Mouse (Mus musculus) neural tube, embryonic 12.5 days (tissue): ENCODE results near the gene Trem3. TPM values are rescaled to one million over a fixed set of nuclear protein-coding genes. Genes with fewer than 3 reads are reported as not detected.

Source experiments
- ATAC-seq: fragments of 200-750 bp; cut with Nextera tagmentation; 2 replicates; pipeline ENCODE4 v1.8.0; 2017; ENCODE audit warnings: low read depth, mild to moderate bottlenecking, moderate TSS enrichment, moderate library complexity; ENCODE audit not compliant: low FRiP score
- H3K27ac ChIP-seq: fragments of 300-500 bp; sonication (generic); 2 replicates; pipeline ENCODE4 v1.5.1; 2016
- H3K27me3 ChIP-seq: fragments of 300-500 bp; sonication (generic); replicated peaks from 2 replicates; pipeline ENCODE4 v1.6.1; 2016; ENCODE audit warnings: mild to moderate bottlenecking
- H3K36me3 ChIP-seq: fragments of 300-500 bp; sonication (generic); 2 replicates; pipeline ENCODE4 v1.6.1; 2016; ENCODE audit warnings: mild to moderate bottlenecking
- H3K4me1 ChIP-seq: fragments of 300-500 bp; sonication (generic); 2 replicates; pipeline ENCODE4 v1.6.1; 2016
- H3K4me2 ChIP-seq: fragments of 300-500 bp; sonication (generic); replicated peaks from 2 replicates; pipeline ENCODE4 v1.6.1; 2016; ENCODE audit warnings: mild to moderate bottlenecking
- H3K4me3 ChIP-seq: fragments of 300-500 bp; sonication (generic); 2 replicates; pipeline ENCODE4 v1.5.1; 2016
- H3K9ac ChIP-seq: fragments of 300-500 bp; sonication (generic); 2 replicates; pipeline ENCODE4 v1.6.1; 2016; ENCODE audit warnings: mild to moderate bottlenecking
- H3K9me3 ChIP-seq: fragments of 300-500 bp; sonication (generic); 2 replicates; pipeline ENCODE4 v1.6.1; 2016; ENCODE audit warnings: mild to moderate bottlenecking
- WGBS: fragments of 180-500 bp; shearing (Covaris S2); methylation state at CpG from one replicate; pipeline ENCODE4 v1.1.7; 2016; 5-methylcytosine and 5-hydroxymethylcytosine counted together
- polyA plus RNA-seq: library from polyadenylated mRNA; unstranded; fragments of >200 nt; fragmentation: Nextera tagmentation; extraction: Ambion mirVana; gene quantifications from 2 replicates; pipeline ENCODE4 v1.2.1, GENCODE M21; 2016

The Trem3 gene
- not detected in 2 replicates for polyA plus RNA-seq

DNA sequence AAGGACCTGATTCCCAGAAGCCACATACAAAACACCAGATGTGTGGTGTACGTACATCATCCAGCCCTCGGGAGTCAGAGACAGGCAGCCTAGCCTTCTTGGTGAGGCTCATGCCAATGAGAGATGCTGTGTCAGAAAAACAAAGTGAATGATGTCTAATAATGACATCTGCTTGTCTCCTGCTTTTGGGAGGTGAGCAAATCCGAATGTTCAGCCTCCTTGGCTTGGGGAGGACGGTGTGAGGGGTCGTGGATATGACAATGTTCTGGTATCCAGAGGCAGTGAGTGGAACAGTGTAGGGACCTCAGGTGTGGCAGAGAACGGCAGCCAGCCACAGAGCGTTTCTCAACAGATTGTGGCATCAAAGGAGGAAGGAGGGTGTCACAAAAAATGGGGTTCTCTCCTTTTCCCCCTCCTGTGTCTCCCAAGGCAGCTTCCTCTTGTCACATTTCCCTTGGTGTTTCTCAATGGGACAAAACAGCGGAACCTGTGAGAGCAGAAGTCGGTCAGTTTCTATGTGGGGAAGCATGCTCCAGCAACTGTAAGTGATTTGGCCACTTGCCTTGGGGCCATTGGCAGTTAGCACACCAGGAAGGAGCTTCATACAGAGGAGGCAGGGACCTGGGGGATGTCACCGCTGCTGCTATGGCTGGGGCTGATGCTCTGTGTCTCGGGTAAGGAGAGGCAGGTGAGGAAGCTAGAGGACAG is at the start of gene Trem3:
Gene Trem3 (plus strand): TSS at position 557 of the 708 bp plus-strand sequence.
- Histone ChIP-seq H3K4me3 (no peak within 1 kb of the TSS), H3K9ac (no peak within 1 kb of the TSS), H3K9me3 (no peaks in the 10 kb centered on the region; the same call in 1 of the 2 replicates), H3K4me2 (no peak within 1 kb of the TSS), H3K27ac (no peak within 1 kb of the TSS), H3K36me3 (no peaks in the 10 kb centered on the region), H3K4me1 (no peaks in the 10 kb centered on the region), H3K27me3 (no peaks in the 10 kb centered on the region)
- ATAC-seq, result no peak
- 84% methylated on average over 11 of the region's 11 CpGs for WGBS

DNA sequence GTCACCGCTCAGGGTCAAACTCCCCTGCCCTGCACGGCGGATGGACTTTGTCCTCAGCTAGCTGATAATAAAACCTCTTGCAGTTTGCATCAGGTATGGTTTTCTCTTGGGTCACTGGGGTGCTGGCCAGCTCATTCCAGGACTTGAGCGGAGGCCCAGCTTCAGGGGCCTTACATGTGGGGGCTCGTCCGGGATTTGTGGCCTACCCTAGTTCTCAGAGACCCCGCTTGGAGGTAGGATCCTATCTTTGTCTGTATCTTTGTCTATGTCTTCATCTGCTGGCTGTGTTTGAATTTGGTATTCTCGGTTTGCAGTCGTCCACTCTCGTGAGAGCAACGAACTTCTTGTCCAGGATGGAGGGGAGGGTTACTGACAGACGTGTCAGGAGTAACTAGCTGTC is 44.5 kb upstream of the Trem3 start:
- no peak for ATAC-seq
- no peak overlapping the region for H3K4me3 ChIP-seq
- H3K9me3 ChIP-seq, result peaks cover 15% of the 10 kb centered on the region; the same call in 1 of the 2 replicates
- WGBS, result 95% methylated on average over 12 of the region's 12 CpGs
- no peak overlapping the region for H3K4me2 ChIP-seq
- no peak overlapping the region for H3K9ac ChIP-seq
- H3K36me3 ChIP-seq, result no peaks in the 10 kb centered on the region
- no peak overlapping the region for H3K27ac ChIP-seq
- H3K27me3 ChIP-seq, result no peaks in the 10 kb centered on the region
- H3K4me1 ChIP-seq, result no peaks in the 10 kb centered on the region

DNA sequence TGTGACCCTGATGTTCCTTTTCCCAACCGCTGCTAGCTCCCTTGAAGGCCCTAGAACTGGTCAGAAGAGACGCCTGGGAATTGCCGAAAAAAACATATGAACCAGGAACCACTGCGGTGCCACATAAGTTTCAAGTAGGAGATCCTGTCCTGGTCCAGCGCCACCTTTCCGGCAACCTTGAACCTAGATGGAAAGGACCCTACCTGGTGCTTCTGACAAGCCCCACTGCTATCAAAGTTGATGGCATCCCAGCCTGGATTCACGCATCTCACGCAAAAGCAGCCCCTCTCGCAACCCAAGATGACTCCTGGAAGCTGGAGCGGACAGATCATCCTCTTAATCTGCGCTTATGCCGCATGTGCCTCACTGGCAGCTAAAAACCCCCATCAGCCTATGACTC is 35.0 kb upstream of the Trem3 start:
- Histone ChIP-seq H3K4me1 (no peaks in the 10 kb centered on the region), H3K27ac (no peak overlapping the region), H3K27me3 (no peaks in the 10 kb centered on the region), H3K9me3 (no peaks in the 10 kb centered on the region), H3K36me3 (no peaks in the 10 kb centered on the region), H3K4me2 (no peak overlapping the region), H3K9ac (no peak overlapping the region), H3K4me3 (no peak overlapping the region)
- ATAC-seq, result no peak
- 96% methylated on average over 12 of the region's 12 CpGs for WGBS

DNA sequence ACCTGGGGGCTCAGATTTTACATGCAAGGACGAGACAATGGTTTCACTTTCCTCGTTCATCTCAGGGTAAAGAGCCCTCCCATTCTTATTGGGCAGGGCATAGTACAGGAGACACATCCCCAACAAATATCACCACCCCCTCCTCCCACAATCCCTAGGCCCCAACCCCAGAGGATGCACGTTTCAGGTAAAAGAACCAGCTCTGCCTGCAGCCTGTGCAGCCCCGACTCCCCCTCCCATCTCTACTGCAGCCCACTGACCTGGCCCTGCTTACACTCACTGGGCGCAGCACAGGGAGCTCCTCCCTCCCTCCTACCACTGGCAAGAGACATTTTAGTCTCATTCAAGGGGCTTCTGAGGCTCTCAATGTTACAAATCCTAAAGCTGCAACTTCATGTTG is 34.1 kb upstream of the Trem3 start:
- no peak overlapping the region for H3K4me3 ChIP-seq
- no peak for ATAC-seq
- no peak overlapping the region for H3K27ac ChIP-seq
- no peaks in the 10 kb centered on the region for H3K27me3 ChIP-seq
- H3K4me1 ChIP-seq, result no peaks in the 10 kb centered on the region
- H3K9me3 ChIP-seq, result no peaks in the 10 kb centered on the region
- no peaks in the 10 kb centered on the region for H3K36me3 ChIP-seq
- no peak overlapping the region for H3K4me2 ChIP-seq
- no peak overlapping the region for H3K9ac ChIP-seq
- 78% methylated on average over 5 of the region's 5 CpGs for WGBS

DNA sequence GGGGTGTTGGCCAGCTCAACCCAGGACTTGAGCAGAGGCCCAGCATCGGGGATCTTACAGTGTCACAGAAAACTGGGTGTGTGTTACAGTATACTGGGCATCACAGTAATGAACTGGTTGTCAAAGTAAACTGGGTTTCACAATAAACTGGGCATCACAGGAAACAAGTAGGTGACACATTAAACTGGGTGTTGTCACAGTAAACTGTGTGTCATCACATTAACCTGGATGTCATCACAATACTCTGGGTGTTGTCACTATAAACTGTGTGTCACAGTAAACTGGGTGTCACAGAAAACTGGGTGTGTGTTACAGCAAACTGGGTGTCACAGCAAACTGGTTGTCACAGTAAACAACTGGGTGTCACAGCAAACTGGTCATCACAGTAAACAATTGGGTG is 32.1 kb upstream of the Trem3 start:
- no peaks in the 10 kb centered on the region for H3K4me1 ChIP-seq
- no peak overlapping the region for H3K4me3 ChIP-seq
- H3K36me3 ChIP-seq, result no peaks in the 10 kb centered on the region
- H3K9me3 ChIP-seq, result no peaks in the 10 kb centered on the region
- H3K9ac ChIP-seq, result no peak overlapping the region
- H3K27me3 ChIP-seq, result no peaks in the 10 kb centered on the region
- H3K27ac ChIP-seq, result no peak overlapping the region
- ATAC-seq, result no peak
- 95% methylated on average over 1 of the region's 1 CpGs for WGBS
- H3K4me2 ChIP-seq, result no peak overlapping the region

DNA sequence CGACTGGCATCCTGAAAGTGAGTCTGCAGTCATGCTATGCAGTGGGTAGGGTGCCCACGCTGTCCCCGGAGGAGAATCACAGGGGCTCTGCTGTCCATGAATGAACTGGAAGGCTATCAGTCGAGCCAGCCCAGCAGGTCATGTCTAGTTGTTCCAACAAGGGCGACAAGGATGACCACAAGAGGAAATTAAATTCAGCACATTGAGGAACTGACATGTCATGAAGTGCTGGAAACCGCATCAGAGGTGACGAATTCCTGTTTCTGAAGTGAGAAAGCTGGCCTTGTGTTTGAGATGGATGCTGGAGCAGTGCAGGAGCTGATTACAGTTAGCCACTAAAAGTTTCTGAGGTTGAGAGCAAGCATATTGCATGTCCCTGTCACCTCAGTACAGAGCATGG is 16.9 kb upstream of the Trem3 start:
- H3K27ac ChIP-seq, result no peak overlapping the region
- H3K27me3 ChIP-seq, result no peaks in the 10 kb centered on the region
- H3K4me3 ChIP-seq, result no peak overlapping the region
- no peak for ATAC-seq
- no peaks in the 10 kb centered on the region for H3K4me1 ChIP-seq
- WGBS, result 88% methylated on average over 7 of the region's 7 CpGs
- H3K36me3 ChIP-seq, result no peaks in the 10 kb centered on the region
- no peak overlapping the region for H3K4me2 ChIP-seq
- no peak overlapping the region for H3K9ac ChIP-seq
- H3K9me3 ChIP-seq, result no peaks in the 10 kb centered on the region

DNA sequence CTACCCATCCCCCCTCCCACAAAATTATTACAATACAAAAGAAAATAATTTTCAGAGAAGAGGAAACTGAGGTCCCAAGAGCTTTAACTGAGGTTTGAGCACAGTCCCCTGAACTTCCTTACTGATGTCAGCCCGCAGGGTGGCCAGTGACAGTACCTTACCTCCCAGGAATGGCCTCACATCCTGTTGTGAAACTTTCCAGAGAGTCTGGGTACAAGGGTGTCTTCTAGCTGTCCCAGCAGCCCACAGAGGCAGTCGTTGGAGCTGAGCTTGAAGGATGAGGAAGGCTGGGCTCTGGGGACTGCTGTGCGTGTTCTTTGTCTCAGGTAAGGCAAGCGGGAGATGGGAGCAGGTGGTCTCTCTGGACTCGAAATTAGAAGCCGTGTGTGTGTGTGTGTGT is 15.1 kb upstream of the Trem3 start, which contains the start of gene Trem1:
Gene Trem1 (plus strand): TSS at position 251 of the 400 bp plus-strand sequence.
- H3K9ac ChIP-seq, result no peak within 1 kb of the TSS
- no peak within 1 kb of the TSS for H3K4me2 ChIP-seq
- no peak within 1 kb of the TSS for H3K4me3 ChIP-seq
- no peak within 1 kb of the TSS for H3K27ac ChIP-seq
- H3K4me1 ChIP-seq, result no peaks in the 10 kb centered on the region
- H3K36me3 ChIP-seq, result no peaks in the 10 kb centered on the region
- WGBS, result 71% methylated on average over 6 of the region's 6 CpGs
- no peaks in the 10 kb centered on the region for H3K9me3 ChIP-seq
- no peaks in the 10 kb centered on the region for H3K27me3 ChIP-seq
- no peak for ATAC-seq

DNA sequence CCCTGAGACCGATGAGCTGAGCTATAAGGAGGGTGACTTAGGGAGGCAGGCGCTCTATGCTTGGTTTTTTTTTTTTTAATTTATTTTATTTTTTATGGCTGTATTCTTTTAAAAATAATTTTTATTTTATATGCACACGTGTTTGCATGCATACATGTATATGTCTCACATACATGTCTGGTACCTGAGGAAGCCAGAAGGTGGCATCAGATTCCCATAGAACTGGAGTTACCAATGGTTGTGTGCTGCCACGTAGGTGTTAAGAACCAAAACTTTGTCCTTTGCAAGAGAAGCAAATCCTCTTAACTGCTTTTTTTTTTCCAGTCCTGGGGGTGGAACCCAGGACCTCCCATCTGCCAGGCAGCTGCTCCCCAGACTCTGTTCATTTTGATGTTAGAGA is 13.8 kb upstream of the Trem3 start:
- H3K4me1 ChIP-seq, result no peaks in the 10 kb centered on the region

DNA sequence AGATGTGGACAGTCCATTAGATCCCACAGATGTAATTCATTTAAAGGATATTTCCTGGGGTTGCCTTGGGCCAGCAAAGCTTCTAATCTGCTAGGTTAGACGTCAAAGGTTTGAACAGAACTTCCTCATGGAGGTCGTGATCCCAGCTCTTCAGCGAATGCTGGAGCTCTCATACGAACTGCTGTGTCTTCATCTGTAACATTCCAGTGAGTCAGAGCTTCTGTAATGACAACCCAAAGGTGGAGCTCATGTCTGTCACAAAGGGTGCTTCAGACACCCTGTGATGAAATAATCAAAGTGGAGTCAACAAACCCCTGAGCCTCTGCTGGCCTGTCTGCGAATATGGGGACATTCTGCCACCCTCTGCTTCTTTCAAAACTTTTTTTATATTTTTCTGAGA is 13.0 kb upstream of the Trem3 start:
- H3K9me3 ChIP-seq, result no peaks in the 10 kb centered on the region
- no peaks in the 10 kb centered on the region for H3K27me3 ChIP-seq
- ATAC-seq, result no peak
- WGBS, result 82% methylated on average over 5 of the region's 5 CpGs
- no peak overlapping the region for H3K4me3 ChIP-seq
- H3K4me1 ChIP-seq, result no peaks in the 10 kb centered on the region
- no peak overlapping the region for H3K27ac ChIP-seq
- H3K36me3 ChIP-seq, result no peaks in the 10 kb centered on the region
- no peak overlapping the region for H3K9ac ChIP-seq
- no peak overlapping the region for H3K4me2 ChIP-seq

More for the DNA sequence above, 13.8 kb upstream of the Trem3 start:
- no peaks in the 10 kb centered on the region for H3K9me3 ChIP-seq
- no peak overlapping the region for H3K9ac ChIP-seq
- H3K4me2 ChIP-seq, result no peak overlapping the region
- WGBS, result 91% methylated on average over 4 of the region's 4 CpGs
- no peak overlapping the region for H3K27ac ChIP-seq
- no peaks in the 10 kb centered on the region for H3K36me3 ChIP-seq
- H3K4me3 ChIP-seq, result no peak overlapping the region
- ATAC-seq, result no peak
- H3K27me3 ChIP-seq, result no peaks in the 10 kb centered on the region

DNA sequence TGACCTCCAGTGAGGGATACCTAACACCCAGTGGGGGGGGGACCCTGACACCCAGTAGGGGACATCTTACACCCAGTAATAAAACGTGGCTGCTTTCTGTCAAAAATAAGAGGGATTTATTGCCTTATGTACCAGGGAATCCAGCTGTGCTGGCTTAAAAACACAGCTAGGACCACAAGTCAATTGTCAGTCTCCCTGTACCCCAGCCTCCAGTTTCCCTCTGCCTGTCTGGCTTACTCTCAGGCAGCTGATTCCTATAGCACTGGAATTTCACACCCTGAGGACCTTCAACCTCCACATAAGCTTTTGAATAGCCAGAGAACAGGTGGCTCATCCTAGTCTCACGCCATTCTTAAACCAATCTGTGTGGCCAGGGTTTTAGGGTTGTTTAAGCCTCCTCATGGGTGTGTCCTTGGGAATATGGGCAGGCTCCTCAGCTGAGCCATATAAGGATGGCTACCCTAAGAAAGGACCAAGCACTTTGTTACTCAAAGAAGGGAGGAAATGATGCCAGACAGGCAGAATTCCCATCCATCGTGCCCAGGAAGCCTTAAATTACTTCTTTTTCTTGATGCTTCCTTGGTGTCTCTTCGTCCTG is 11.7 kb upstream of the Trem3 start:
- no peaks in the 10 kb centered on the region for H3K27me3 ChIP-seq
- H3K4me3 ChIP-seq, result no peak overlapping the region
- no peaks in the 10 kb centered on the region for H3K36me3 ChIP-seq
- no peak overlapping the region for H3K9ac ChIP-seq
- H3K4me2 ChIP-seq, result no peak overlapping the region
- H3K27ac ChIP-seq, result no peak overlapping the region
- 39% methylated on average over 4 of the region's 4 CpGs for WGBS
- H3K9me3 ChIP-seq, result no peaks in the 10 kb centered on the region
- ATAC-seq, result no peak
- no peaks in the 10 kb centered on the region for H3K4me1 ChIP-seq

DNA sequence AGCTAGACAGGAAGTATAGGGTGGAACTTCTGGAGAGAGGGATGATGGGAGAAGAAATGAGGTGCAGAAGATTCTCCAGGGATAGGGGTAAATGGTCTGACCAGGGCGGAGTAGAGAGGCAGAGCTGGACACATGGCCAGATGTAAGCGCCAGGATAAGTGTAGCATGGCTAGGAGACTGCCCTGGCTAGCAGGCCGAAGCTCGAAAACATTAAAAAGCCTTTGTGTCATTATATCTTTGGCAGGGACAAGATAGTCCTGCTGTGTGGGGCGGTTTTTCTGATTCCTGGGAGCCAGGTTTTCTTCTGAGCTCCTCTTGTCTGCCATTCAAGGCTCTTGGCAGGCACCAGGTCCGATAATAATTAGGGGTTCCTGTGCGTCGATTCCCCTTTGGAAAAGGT is 10.0 kb upstream of the Trem3 start:
- 88% methylated on average over 8 of the region's 8 CpGs for WGBS
- H3K9me3 ChIP-seq, result no peaks in the 10 kb centered on the region
- H3K27ac ChIP-seq, result no peak overlapping the region
- no peak overlapping the region for H3K9ac ChIP-seq
- H3K36me3 ChIP-seq, result no peaks in the 10 kb centered on the region
- H3K4me1 ChIP-seq, result no peaks in the 10 kb centered on the region
- ATAC-seq, result no peak
- no peak overlapping the region for H3K4me2 ChIP-seq
- H3K4me3 ChIP-seq, result no peak overlapping the region
- no peaks in the 10 kb centered on the region for H3K27me3 ChIP-seq

DNA sequence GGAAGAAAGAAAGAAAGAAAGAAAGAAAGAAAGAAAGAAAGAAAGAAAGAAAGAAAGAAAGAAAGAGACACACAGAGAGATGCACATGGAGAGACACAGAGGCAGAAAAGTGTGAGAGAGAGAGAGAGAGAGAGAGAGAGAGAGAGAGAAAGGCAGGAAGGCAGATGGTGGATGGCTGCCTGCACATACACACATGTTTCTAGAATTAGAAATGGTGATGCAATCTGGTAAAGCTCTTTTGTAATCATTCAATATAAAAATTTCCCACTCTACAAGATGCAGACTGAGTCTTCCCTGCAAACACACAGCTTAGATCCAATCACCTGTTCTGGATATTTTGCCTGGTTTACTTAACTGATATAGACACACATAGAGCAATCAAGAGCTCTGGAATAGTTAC is 1.5 kb downstream of the Trem3 start:
- Histone ChIP-seq H3K36me3 (no peaks in the 10 kb centered on the region), H3K9me3 (no peaks in the 10 kb centered on the region; the same call in 1 of the 2 replicates), H3K27me3 (no peaks in the 10 kb centered on the region), H3K4me1 (no peaks in the 10 kb centered on the region), H3K4me3 (no peak overlapping the region), H3K9ac (no peak overlapping the region), H3K4me2 (no peak overlapping the region), H3K27ac (no peak overlapping the region)
- no peak for ATAC-seq

DNA sequence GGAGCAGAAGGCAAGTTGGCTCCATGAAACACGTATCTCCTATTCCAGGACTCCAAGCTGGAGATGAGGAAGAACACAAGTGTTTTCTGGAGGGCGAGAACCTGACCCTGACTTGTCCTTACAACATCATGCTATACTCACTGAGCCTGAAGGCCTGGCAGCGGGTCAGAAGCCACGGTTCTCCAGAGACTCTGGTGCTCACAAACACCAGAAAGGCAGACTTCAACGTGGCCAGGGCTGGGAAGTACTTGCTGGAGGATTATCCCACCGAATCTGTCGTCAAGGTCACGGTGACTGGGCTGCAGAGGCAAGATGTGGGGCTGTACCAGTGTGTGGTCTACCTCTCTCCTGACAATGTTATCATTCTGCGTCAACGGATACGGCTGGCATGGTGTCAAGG is 1.9 kb downstream of the Trem3 start:
- H3K27me3 ChIP-seq, result no peaks in the 10 kb centered on the region
- 89% methylated on average over 11 of the region's 11 CpGs for WGBS
- H3K36me3 ChIP-seq, result no peaks in the 10 kb centered on the region
- no peak overlapping the region for H3K27ac ChIP-seq
- H3K4me3 ChIP-seq, result no peak overlapping the region
- no peak overlapping the region for H3K9ac ChIP-seq
- H3K4me1 ChIP-seq, result no peaks in the 10 kb centered on the region
- H3K9me3 ChIP-seq, result no peaks in the 10 kb centered on the region; the same call in 1 of the 2 replicates
- ATAC-seq, result no peak
- H3K4me2 ChIP-seq, result no peak overlapping the region
